Mouse (Mus musculus): Measurements from ENCODE around the gene Carns1.

GRCm38 (mm10) chr19:4125741-4126696 lies 49.3 kb downstream of the Carns1 start, which contains the start of gene Aip:
- TF ChIP-seq POLR2A (IDR thresholded peaks at IDR 0.05; ENCODE audit: extremely low read depth, insufficient read depth, low read length) (peak; percentile 89), CTCF (IDR thresholded peaks at IDR 0.05; ENCODE audit: low read depth, low read length) (peak; percentile 76)
